Mouse (Mus musculus) limb, embryonic 14.5 days (tissue): ENCODE data around the gene Plcd3. TPM values are rescaled to one million over a fixed set of nuclear protein-coding genes. Genes with fewer than 3 reads are reported as not detected.

Source experiments
- ATAC-seq: fragments of 200-750 bp; cut with Nextera tagmentation; 2 replicates; pipeline ENCODE4 v1.8.0; 2017; ENCODE audit warnings: low read depth, moderate number of reproducible peaks, moderate TSS enrichment; ENCODE audit not compliant: low FRiP score
- DNase-seq: peaks from one replicate; pipeline ENCODE4 v3.0.0-alpha.2; 2015; ENCODE audit warnings: low spot score
- H3K27ac ChIP-seq: fragments of 300-500 bp; sonication (generic); replicated peaks from 2 replicates; pipeline ENCODE4 v1.5.1; 2014; ENCODE audit warnings: low read depth, mild to moderate bottlenecking, low read length, moderate library complexity, mixed read lengths
- H3K27me3 ChIP-seq: fragments of 300-500 bp; sonication (generic); 2 replicates; pipeline ENCODE4 v1.6.1; 2014; ENCODE audit warnings: low read length, mixed read lengths; ENCODE audit not compliant: control insufficient read depth, insufficient read depth
- H3K36me3 ChIP-seq: fragments of 300-500 bp; sonication (generic); 2 replicates; pipeline ENCODE4 v1.6.1; 2014; ENCODE audit warnings: mild to moderate bottlenecking, low read length, moderate library complexity, mixed read lengths; ENCODE audit not compliant: control insufficient read depth, insufficient read depth
- H3K4me1 ChIP-seq: fragments of 300-500 bp; sonication (generic); 2 replicates; pipeline ENCODE4 v1.6.1; 2014; ENCODE audit warnings: antibody characterized with exemption, low read length, mixed read lengths; ENCODE audit not compliant: control insufficient read depth, insufficient read depth
- H3K4me2 ChIP-seq: fragments of 300-500 bp; sonication (generic); replicated peaks from 2 replicates; pipeline ENCODE4 v1.6.1; 2014; ENCODE audit warnings: low read depth, mild to moderate bottlenecking, low read length, moderate library complexity; ENCODE audit not compliant: severe bottlenecking
- H3K4me3 ChIP-seq: fragments of 300-500 bp; sonication (generic); replicated peaks from 2 replicates; pipeline ENCODE4 v1.5.1; 2014; ENCODE audit warnings: low read length
- H3K9ac ChIP-seq: fragments of 300-500 bp; sonication (generic); 2 replicates; pipeline ENCODE4 v1.6.1; 2014; ENCODE audit warnings: mild to moderate bottlenecking, low read depth, low read length, moderate library complexity; ENCODE audit not compliant: severe bottlenecking
- H3K9me3 ChIP-seq: fragments of 300-500 bp; sonication (generic); 2 replicates; pipeline ENCODE4 v1.6.1; 2016; ENCODE audit warnings: low read length; ENCODE audit not compliant: control insufficient read depth
- POLR2A ChIP-seq: fragments of 200-500 bp; IDR thresholded peaks from 2 replicates; pipeline ENCODE4 v1.8.0; 2012; ENCODE audit warnings: inconsistent platforms, mild to moderate bottlenecking, moderate library complexity, borderline replicate concordance; ENCODE audit not compliant: insufficient read depth, insufficient read length; ENCODE audit errors: extremely low read depth
- WGBS: fragments of 180-500 bp; shearing (Covaris S2); extraction: QIAGEN DNeasy Blood & Tissue Kit; methylation state at CpG from one replicate; pipeline ENCODE4 v1.1.7; 2014; 5-methylcytosine and 5-hydroxymethylcytosine counted together
- polyA plus RNA-seq, 2 experiments: library from polyadenylated mRNA; depleted of rRNA in 1 of 2; stranded (reverse) in 1 of 2; unstranded in 1 of 2; fragments of >200 nt; fragmentation: Nextera tagmentation in 1 of 2; extraction: Ambion mirVana in 1 of 2; gene quantifications; 2 replicates each; pipeline versions ENCODE4 v1.2.1 to v1.2.3; 2012 to 2014

Plcd3 gene
- polyA plus RNA-seq, 2 experiments, result 3.8 to 10.3 TPM

GRCm38 (mm10) chr11:103113771-103114170, 12.3 kb upstream of the Plcd3 start:
- ATAC-seq (no peak), DNase-seq (no peak)
- Histone ChIP-seq H3K9ac (no peak overlapping the region), H3K4me2 (no peak overlapping the region), H3K9me3 (no peaks in the 10 kb centered on the region), H3K4me1 (peaks cover 26% of the 10 kb centered on the region), H3K27ac (no peak overlapping the region), H3K4me3 (no peak overlapping the region), H3K36me3 (no peaks in the 10 kb centered on the region), H3K27me3 (no peaks in the 10 kb centered on the region)
- WGBS, result 64% methylated on average over 4 of the region's 4 CpGs
- no peak for TF ChIP-seq POLR2A

- TF ChIP-seq POLR2A, result no peak
- H3K27ac ChIP-seq, result 0 out of 2 replicates have a peak overlapping the region, but pooled peaks have one; percentile 67
Measured at GRCm38 (mm10) chr11:103113005-103113404, 11.5 kb upstream of the Plcd3 start.

GRCm38 (mm10) chr11:103112552-103112912, 11.1 kb upstream of the Plcd3 start:
- ATAC-seq, result no peak
- TF ChIP-seq POLR2A, result no peak
- H3K27ac ChIP-seq, result peak overlapping the region; percentile 67

More at GRCm38 (mm10) chr11:103113005-103113404, 11.5 kb upstream of the Plcd3 start:
- WGBS, result 41% methylated on average over 12 of the region's 12 CpGs
- Histone ChIP-seq H3K9me3 (no peaks in the 10 kb centered on the region), H3K4me1 (peaks cover 21% of the 10 kb centered on the region), H3K9ac (no peak overlapping the region), H3K27me3 (no peaks in the 10 kb centered on the region), H3K4me2 (peak overlapping the region; percentile 86; the same call in 1 of the 2 replicates), H3K36me3 (no peaks in the 10 kb centered on the region), H3K4me3 (no peak overlapping the region)
- ATAC-seq (no peak), DNase-seq (no peak)

GRCm38 (mm10) chr11:103111881-103112551, 10.6 kb upstream of the Plcd3 start:
- peak overlapping the region; percentile 63 for H3K9ac ChIP-seq
- H3K27ac ChIP-seq, result peak overlapping the region; percentile 67
- H3K27me3 ChIP-seq, result no peaks in the 10 kb centered on the region
- DNase-seq (peak; percentile 74), ATAC-seq (0 out of 2 replicates have a peak, but pooled peaks have one; percentile 10)
- no peaks in the 10 kb centered on the region for H3K9me3 ChIP-seq
- TF ChIP-seq POLR2A, result peak; percentile 19; the same call in 1 of the 2 replicates
- peak overlapping the region; percentile 39 for H3K4me3 ChIP-seq
- H3K4me1 ChIP-seq, result peaks cover 21% of the 10 kb centered on the region
- H3K4me2 ChIP-seq, result peak overlapping the region; percentile 86
- 1% methylated on average over 28 of the region's 28 CpGs for WGBS
- no peaks in the 10 kb centered on the region for H3K36me3 ChIP-seq

More at GRCm38 (mm10) chr11:103112552-103112912, 11.1 kb upstream of the Plcd3 start:
- H3K9me3 ChIP-seq, result no peaks in the 10 kb centered on the region
- peak overlapping the region; percentile 86 for H3K4me2 ChIP-seq
- H3K4me3 ChIP-seq, result peak overlapping the region; percentile 39
- H3K36me3 ChIP-seq, result no peaks in the 10 kb centered on the region
- H3K27me3 ChIP-seq, result no peaks in the 10 kb centered on the region
- peak overlapping the region; percentile 63 for H3K9ac ChIP-seq
- peaks cover 21% of the 10 kb centered on the region for H3K4me1 ChIP-seq
- WGBS, result 16% methylated on average over 9 of the region's 9 CpGs
- DNase-seq, result no peak

- H3K4me2 ChIP-seq, result peak overlapping the region; percentile 86
- 16% methylated on average over 10 of the region's 10 CpGs for WGBS
- ATAC-seq, result no peak
- no peak overlapping the region for H3K27ac ChIP-seq
- peak overlapping the region; percentile 39 for H3K4me3 ChIP-seq
- H3K9ac ChIP-seq, result peak overlapping the region; percentile 63; the same call in 1 of the 2 replicates
- no peaks in the 10 kb centered on the region for H3K27me3 ChIP-seq
- H3K36me3 ChIP-seq, result no peaks in the 10 kb centered on the region
- peaks cover 21% of the 10 kb centered on the region for H3K4me1 ChIP-seq
- DNase-seq, result no peak
- H3K9me3 ChIP-seq, result no peaks in the 10 kb centered on the region
- no peak for TF ChIP-seq POLR2A
Measured at GRCm38 (mm10) chr11:103111301-103111700, 9.8 kb upstream of the Plcd3 start.
